16 mouse cellular contexts compared by ENCODE assay signal in genomic region chr5:21565392-21566065, GRCm38 (mm10). TPM values are rescaled to one million over a fixed set of nuclear protein-coding genes. Genes with fewer than 3 reads are reported as not detected.
DNase-seq lines count a peak whose midpoint lies in the region; ATAC-seq lines count a peak whose summit lies in the region.
"Had no signal": no experiment of that assay in that cellular context is flagged by ENCODE, and none has a peak within 500 bp of the region (broad histone marks: within the 10 kb centered on the region; RNA-seq: fewer than 3 reads in every experiment).

No protein-coding gene starts in this region.

- H3K9ac ChIP-seq in limb, embryonic 12.5 days (replicated peaks), result no peak overlapping the region
- H3K9ac ChIP-seq in embryonic facial prominence, embryonic 14.5 days (ENCODE audit: low read depth, low read length), result no peak overlapping the region
- no peak overlapping the region for H3K9ac ChIP-seq in limb, embryonic 13.5 days
- no peak overlapping the region for H3K9ac ChIP-seq in hindbrain, embryonic 13.5 days
- H3K9ac ChIP-seq: forebrain, postnatal 0 days; hindbrain, embryonic 15.5 days; liver, postnatal 0 days had no signal

- H3K4me3 ChIP-seq in limb, embryonic 12.5 days (replicated peaks), result no peak overlapping the region
- H3K4me3 ChIP-seq in limb, embryonic 10.5 days, result no peak overlapping the region
- no peak overlapping the region for H3K4me3 ChIP-seq in embryonic facial prominence, embryonic 14.5 days (ENCODE audit: low read depth, low read length)
- no peak overlapping the region for H3K4me3 ChIP-seq in limb, embryonic 13.5 days
- H3K4me3 ChIP-seq in midbrain, embryonic 10.5 days, result no peak overlapping the region
- H3K4me3 ChIP-seq in hindbrain, embryonic 13.5 days, result no peak overlapping the region
- H3K4me3 ChIP-seq: heart, adult 2 months; hindbrain, embryonic 15.5 days had no signal

- H3K4me2 ChIP-seq in limb, embryonic 12.5 days, result no peak overlapping the region
- no peak overlapping the region for H3K4me2 ChIP-seq in embryonic facial prominence, embryonic 14.5 days (ENCODE audit: low read depth, low read length)
- no peak overlapping the region for H3K4me2 ChIP-seq in limb, embryonic 13.5 days (replicated peaks)
- no peak overlapping the region for H3K4me2 ChIP-seq in hindbrain, embryonic 13.5 days
- H3K4me2 ChIP-seq: hindbrain, embryonic 15.5 days had no signal

- H3K36me3 ChIP-seq in limb, embryonic 12.5 days, result peaks cover 32% of the 10 kb centered on the region
- H3K36me3 ChIP-seq in limb, embryonic 10.5 days, result peaks cover 14% of the 10 kb centered on the region; the same call in 1 of the 2 replicates
- peaks cover 45% of the 10 kb centered on the region for H3K36me3 ChIP-seq in embryonic facial prominence, embryonic 14.5 days (ENCODE audit: control insufficient read depth, insufficient read depth, low read length)
- H3K36me3 ChIP-seq in limb, embryonic 13.5 days, result peaks cover 42% of the 10 kb centered on the region
- no peaks in the 10 kb centered on the region for H3K36me3 ChIP-seq in midbrain, embryonic 10.5 days
- no peaks in the 10 kb centered on the region for H3K36me3 ChIP-seq in hindbrain, embryonic 13.5 days
- H3K36me3 ChIP-seq: hindbrain, embryonic 15.5 days had no signal

- H3K4me1 ChIP-seq in limb, embryonic 12.5 days (replicated peaks), result peaks cover 21% of the 10 kb centered on the region
- H3K4me1 ChIP-seq in limb, embryonic 10.5 days, result peaks cover 6% of the 10 kb centered on the region
- H3K4me1 ChIP-seq in embryonic facial prominence, embryonic 14.5 days (ENCODE audit: control insufficient read depth, insufficient read depth, low read length), result peaks cover 16% of the 10 kb centered on the region
- peaks cover 44% of the 10 kb centered on the region for H3K4me1 ChIP-seq in limb, embryonic 13.5 days
- peaks cover 7% of the 10 kb centered on the region for H3K4me1 ChIP-seq in midbrain, embryonic 10.5 days
- H3K4me1 ChIP-seq in hindbrain, embryonic 13.5 days (replicated peaks), result no peaks in the 10 kb centered on the region
- H3K4me1 ChIP-seq: hindbrain, embryonic 15.5 days had no signal

- WGBS in limb, embryonic 12.5 days, result 91% methylated on average over 9 of the region's 9 CpGs
- WGBS in limb, embryonic 10.5 days, result 93% methylated on average over 9 of the region's 9 CpGs
- 77% methylated on average over 9 of the region's 9 CpGs for WGBS in embryonic facial prominence, embryonic 14.5 days
- WGBS in limb, embryonic 13.5 days, result 89% methylated on average over 9 of the region's 9 CpGs
- 90% methylated on average over 9 of the region's 9 CpGs for WGBS in midbrain, embryonic 10.5 days
- WGBS in hindbrain, embryonic 13.5 days, result 89% methylated on average over 9 of the region's 9 CpGs

- no peaks in the 10 kb centered on the region for H3K9me3 ChIP-seq in limb, embryonic 12.5 days
- no peaks in the 10 kb centered on the region for H3K9me3 ChIP-seq in limb, embryonic 10.5 days (replicated peaks)
- H3K9me3 ChIP-seq in embryonic facial prominence, embryonic 14.5 days (ENCODE audit: control insufficient read depth, low read length), result no peaks in the 10 kb centered on the region
- H3K9me3 ChIP-seq in limb, embryonic 13.5 days, result no peaks in the 10 kb centered on the region
- H3K9me3 ChIP-seq in midbrain, embryonic 10.5 days (replicated peaks), result no peaks in the 10 kb centered on the region
- no peaks in the 10 kb centered on the region for H3K9me3 ChIP-seq in hindbrain, embryonic 13.5 days
- H3K9me3 ChIP-seq: hindbrain, embryonic 15.5 days had no signal

- no peak for DNase-seq in limb, embryonic 10.5 days (ENCODE audit: low spot score)
- peak; percentile 29 for DNase-seq in Muller cell, postnatal 12 days (ENCODE audit: inconsistent ontology term)
- DNase-seq in embryonic facial prominence, embryonic 14.5 days (ENCODE audit: low spot score), result peak; percentile 67
- DNase-seq in midbrain, embryonic 10.5 days (ENCODE audit: low spot score), result no peak
- DNase-seq: adrenal gland, postnatal 25 days; cerebellum, adult 11 months; forebrain, postnatal 0 days; heart, adult 2 months; kidney, adult 2 months; kidney, postnatal 4 days; liver, postnatal 0 days; right cerebral cortex, postnatal 4 days had no signal

- H3K27me3 ChIP-seq in limb, embryonic 12.5 days, result no peaks in the 10 kb centered on the region
- no peaks in the 10 kb centered on the region for H3K27me3 ChIP-seq in limb, embryonic 10.5 days (ENCODE audit: low read depth, poor library complexity, severe bottlenecking)
- no peaks in the 10 kb centered on the region for H3K27me3 ChIP-seq in embryonic facial prominence, embryonic 14.5 days (replicated peaks; ENCODE audit: control insufficient read depth, insufficient read depth, low read length)
- no peaks in the 10 kb centered on the region for H3K27me3 ChIP-seq in limb, embryonic 13.5 days
- H3K27me3 ChIP-seq in midbrain, embryonic 10.5 days (ENCODE audit: low read depth, poor library complexity, severe bottlenecking), result no peaks in the 10 kb centered on the region
- H3K27me3 ChIP-seq in hindbrain, embryonic 13.5 days, result no peaks in the 10 kb centered on the region
- H3K27me3 ChIP-seq: hindbrain, embryonic 15.5 days had no signal

- 0 out of 2 replicates have a peak overlapping the region, but pooled peaks have one; percentile 17 for H3K27ac ChIP-seq in limb, embryonic 12.5 days
- H3K27ac ChIP-seq in limb, embryonic 10.5 days, result no peak overlapping the region
- peak overlapping the region; percentile 52 for H3K27ac ChIP-seq in embryonic facial prominence, embryonic 14.5 days (replicated peaks; ENCODE audit: low read depth, low read length)
- peak overlapping the region; percentile 65 for H3K27ac ChIP-seq in limb, embryonic 13.5 days
- no peak overlapping the region for H3K27ac ChIP-seq in midbrain, embryonic 10.5 days (replicated peaks)
- no peak overlapping the region for H3K27ac ChIP-seq in hindbrain, embryonic 13.5 days
- H3K27ac ChIP-seq: heart, adult 2 months; hindbrain, embryonic 15.5 days had no signal

- no peak for ATAC-seq in limb, embryonic 12.5 days (ENCODE audit: insufficient number of reproducible peaks, insufficient read depth, low FRiP score, low TSS enrichment, low read depth)
- ATAC-seq in embryonic facial prominence, embryonic 14.5 days (ENCODE audit: low read depth), result no peak; the same call in 1 of the 2 replicates
- no peak for ATAC-seq in limb, embryonic 13.5 days (ENCODE audit: low FRiP score, low read depth)
- no peak for ATAC-seq in hindbrain, embryonic 13.5 days (ENCODE audit: low FRiP score)
- ATAC-seq: forebrain, postnatal 0 days; liver, postnatal 0 days had no signal

RNA-seq across cellular contexts. Expression of gene Lrrc17, which starts 22.2 kb away (rescaled TPM):
- 51.3 and 61.0 TPM in 2 replicates for polyA plus RNA-seq in limb, embryonic 12.5 days (2016; fragmentation: Nextera tagmentation; extraction: Ambion mirVana)
- 8.7 and 19.3 TPM in 2 replicates for polyA plus RNA-seq in limb, embryonic 10.5 days (2016; fragmentation: Nextera tagmentation; extraction: Ambion mirVana)
- polyA plus RNA-seq in embryonic facial prominence, embryonic 14.5 days (2014; fragmentation: Nextera tagmentation; extraction: Ambion mirVana), result 138 and 151 TPM in 2 replicates
- 89.9 and 102 TPM in 2 replicates for polyA plus RNA-seq in limb, embryonic 13.5 days (2015; fragmentation: Nextera tagmentation; extraction: Ambion mirVana)
- 5.6 and 10.6 TPM in 2 replicates for polyA plus RNA-seq in midbrain, embryonic 10.5 days (2016; fragmentation: Nextera tagmentation; extraction: Ambion mirVana)
- 8.4 and 11.2 TPM in 2 replicates for polyA plus RNA-seq in hindbrain, embryonic 13.5 days (2015; fragmentation: Nextera tagmentation; extraction: Ambion mirVana)

Comparison
In these comparisons a context has a peak if more than half of its experiments do, and no peak if none do; other contexts are left out.
1. H3K27ac ChIP-seq: peak in limb, embryonic 12.5 days (single experiment), embryonic facial prominence, embryonic 14.5 days (single experiment) and limb, embryonic 13.5 days (single experiment); none in limb, embryonic 10.5 days (single experiment), midbrain, embryonic 10.5 days (single experiment) and hindbrain, embryonic 13.5 days (single experiment).
2. DNase-seq: peak in Muller cell, postnatal 12 days (single experiment) and embryonic facial prominence, embryonic 14.5 days (single experiment); none in limb, embryonic 10.5 days (single experiment) and midbrain, embryonic 10.5 days (single experiment).